Mouse (Mus musculus) MEL (cell line): ENCODE measurements at regions not wholly inside any gene's neighbourhood (a gene's known extent, or its start where the extent isn't known, plus 50 kb on each side); places are given as distances from the start of the nearest gene placed in this dataset.

Experiments used
- DNase-seq: peaks from one replicate; pipeline ENCODE4 v3.0.0; 2011; ENCODE audit warnings: low read depth, low spot score
- H3K27ac ChIP-seq: 2 replicates; pipeline ENCODE4 v1.5.1; 2012; ENCODE audit warnings: low read depth, mild to moderate bottlenecking, control low read depth, low read length, moderate library complexity; ENCODE audit not compliant: control insufficient read depth
- H3K27me3 ChIP-seq, 2 experiments: fragments of 150-350 bp in 1 of 2; sonication (generic) in 1 of 2; 2 replicates each; pipeline ENCODE4 v1.6.1; 2012; ENCODE audit warnings: low read length in 2 of 2, mild to moderate bottlenecking in 2 of 2, improper control_type of control experiment in 1 of 2, moderate library complexity in 1 of 2; ENCODE audit not compliant: insufficient read depth in 2 of 2, control insufficient read depth in 1 of 2
- H3K36me3 ChIP-seq, 2 experiments: 2 replicates each; pipeline ENCODE4 v1.6.1; 2012 to 2014; ENCODE audit warnings: low read length in 2 of 2, improper control_type of control experiment in 1 of 2, inconsistent platforms in 1 of 2, mild to moderate bottlenecking in 1 of 2; ENCODE audit not compliant: insufficient read depth in 2 of 2, control insufficient read depth in 1 of 2
- H3K4me1 ChIP-seq, 2 experiments: fragments of 150-350 bp in 1 of 2; sonication (generic) in 1 of 2; 2 replicates each; pipeline ENCODE4 v1.6.1; 2012; ENCODE audit warnings: low read length in 2 of 2, improper control_type of control experiment in 1 of 2, mild to moderate bottlenecking in 1 of 2; ENCODE audit not compliant: insufficient read depth in 2 of 2, control insufficient read depth in 1 of 2
- H3K4me3 ChIP-seq, 2 experiments: fragments of 150-350 bp in 1 of 2; sonication (generic) in 1 of 2; 2 replicates each; pipeline ENCODE4 v1.5.1; 2012; ENCODE audit warnings: low read depth in 2 of 2, low read length in 2 of 2, mild to moderate bottlenecking in 2 of 2, moderate library complexity in 2 of 2, control low read depth in 1 of 2, improper control_type of control experiment in 1 of 2; ENCODE audit not compliant: control insufficient read depth in 1 of 2, insufficient read depth in 1 of 2
- H3K79me2 ChIP-seq: 2 replicates; pipeline ENCODE4 v1.6.1; 2012; ENCODE audit warnings: mild to moderate bottlenecking, low read length, moderate library complexity; ENCODE audit not compliant: control insufficient read depth, poor library complexity, insufficient read depth
- H3K9ac ChIP-seq: 2 replicates; pipeline ENCODE4 v1.6.1; 2012; ENCODE audit warnings: low read depth, mild to moderate bottlenecking, control low read depth, low read length, moderate library complexity; ENCODE audit not compliant: control insufficient read depth, poor library complexity, severe bottlenecking
- H3K9me3 ChIP-seq: fragments of 150-350 bp; sonication (generic); replicated peaks from 2 replicates; pipeline ENCODE4 v1.6.1; 2012; ENCODE audit warnings: mild to moderate bottlenecking, low read length, improper control_type of control experiment, moderate library complexity; ENCODE audit not compliant: insufficient read depth
- BHLHE40 ChIP-seq: IDR thresholded peaks from 2 replicates; pipeline ENCODE4 v1.6.1; 2012; ENCODE audit warnings: low read depth, mild to moderate bottlenecking, inconsistent platforms, low read length, improper control_type of control experiment, borderline replicate concordance
- CHD1 ChIP-seq: IDR thresholded peaks from 2 replicates; pipeline ENCODE4 v1.6.1; 2012; ENCODE audit warnings: low read depth, mild to moderate bottlenecking, inconsistent platforms, low read length, improper control_type of control experiment
- CHD2 ChIP-seq: IDR thresholded peaks from 2 replicates; pipeline ENCODE4 v1.6.1; 2011; ENCODE audit warnings: low read length, improper control_type of control experiment
- ELF1 ChIP-seq: IDR thresholded peaks from 2 replicates; pipeline ENCODE4 v1.6.1; 2014; ENCODE audit warnings: low read depth, mild to moderate bottlenecking, inconsistent platforms, low read length, improper control_type of control experiment, moderate library complexity
- EP300 ChIP-seq, 2 experiments: IDR thresholded peaks; 2 replicates each; pipeline ENCODE4 v1.6.1; 2011; ENCODE audit warnings: improper control_type of control experiment in 2 of 2, low read length in 2 of 2, low read depth in 1 of 2, mild to moderate bottlenecking in 1 of 2
- GABPA ChIP-seq: IDR thresholded peaks from 2 replicates; pipeline ENCODE4 v1.6.1; 2012; ENCODE audit warnings: low read depth, mild to moderate bottlenecking, inconsistent platforms, low read length, improper control_type of control experiment, moderate library complexity
- KAT2A ChIP-seq: conservative IDR thresholded peaks from 2 replicates; pipeline ENCODE4 v1.6.1; 2012; ENCODE audit warnings: low read depth, low read length, improper control_type of control experiment, inconsistent platforms
- MAZ ChIP-seq: IDR thresholded peaks from 2 replicates; pipeline ENCODE4 v1.6.1; 2012; ENCODE audit warnings: low read depth, mild to moderate bottlenecking, inconsistent platforms, low read length, improper control_type of control experiment
- MEF2A ChIP-seq: IDR thresholded peaks from 2 replicates; pipeline ENCODE4 v1.6.1; 2014; ENCODE audit warnings: low read depth, mild to moderate bottlenecking, inconsistent platforms, low read length, improper control_type of control experiment; ENCODE audit not compliant: poor library complexity, insufficient replicate concordance, severe bottlenecking; ENCODE audit errors: extremely low read depth
- MYB ChIP-seq: IDR thresholded peaks from 2 replicates; pipeline ENCODE4 v1.6.1; 2011; ENCODE audit warnings: mild to moderate bottlenecking, low read depth, low read length, improper control_type of control experiment
- NELFE ChIP-seq: IDR thresholded peaks from 2 replicates; pipeline ENCODE4 v1.6.1; 2011; ENCODE audit warnings: low read depth, low read length, improper control_type of control experiment
- POLR2A ChIP-seq, 2 experiments: IDR thresholded peaks; 2 replicates each; pipeline ENCODE4 v1.6.1; 2011 to 2012; ENCODE audit warnings: low read length in 2 of 2, mild to moderate bottlenecking in 2 of 2, control low read depth in 1 of 2, improper control_type of control experiment in 1 of 2, low read depth in 1 of 2, moderate library complexity in 1 of 2; ENCODE audit not compliant: control insufficient read depth in 1 of 2, insufficient read depth in 1 of 2, poor library complexity in 1 of 2
- POLR2AphosphoS5 ChIP-seq: IDR thresholded peaks from 2 replicates; pipeline ENCODE4 v1.6.1; 2012; ENCODE audit warnings: low read depth, borderline replicate concordance, mild to moderate bottlenecking, inconsistent platforms, low read length, moderate library complexity, mixed read lengths
- SIN3A ChIP-seq: IDR thresholded peaks from 2 replicates; pipeline ENCODE4 v1.6.1; 2012; ENCODE audit warnings: low read length, improper control_type of control experiment, inconsistent platforms
- SMC3 ChIP-seq: IDR thresholded peaks from 2 replicates; pipeline ENCODE4 v1.6.1; 2011; ENCODE audit warnings: low read depth, low read length, improper control_type of control experiment
- TAL1 ChIP-seq: IDR thresholded peaks from 2 replicates; pipeline ENCODE4 v1.6.1; 2012; ENCODE audit warnings: mild to moderate bottlenecking, inconsistent platforms, low read length, moderate library complexity, mixed read lengths
- TCF12 ChIP-seq: IDR thresholded peaks from 2 replicates; pipeline ENCODE4 v1.6.1; 2014; ENCODE audit warnings: low read depth, mild to moderate bottlenecking, inconsistent platforms, low read length, improper control_type of control experiment, moderate library complexity
- ZC3H11A ChIP-seq: IDR thresholded peaks from 2 replicates; pipeline ENCODE4 v1.6.1; 2012; ENCODE audit warnings: low read depth, mild to moderate bottlenecking, inconsistent platforms, low read length, improper control_type of control experiment
- ZKSCAN1 ChIP-seq: IDR thresholded peaks from 2 replicates; pipeline ENCODE4 v1.6.1; 2012; ENCODE audit warnings: low read depth, mild to moderate bottlenecking, inconsistent platforms, low read length, improper control_type of control experiment, moderate library complexity

DNA sequence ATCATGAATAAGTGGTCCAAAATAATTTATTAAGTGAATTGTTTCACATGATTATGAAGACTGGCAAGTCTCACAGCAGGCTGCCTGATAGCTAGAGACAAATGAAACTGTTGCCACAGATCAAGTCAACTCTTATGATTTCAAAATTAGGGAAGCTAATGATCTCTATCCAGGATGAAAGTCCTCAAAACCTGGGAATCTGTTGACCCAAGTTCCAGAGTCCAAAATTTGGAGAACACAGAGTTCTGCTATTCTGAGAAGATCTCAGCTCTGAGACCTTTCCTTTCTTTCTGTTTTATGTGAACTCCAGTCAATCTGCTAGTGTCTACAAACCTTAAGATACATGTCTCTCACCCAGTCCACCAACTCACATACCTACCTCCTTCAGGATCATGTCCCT lies 248.9 kb upstream of the Fshr start:
- H3K9ac ChIP-seq = no peak overlapping the region
- no peak for DNase-seq
- H3K36me3 ChIP-seq = peaks cover 0 to 5% of the 10 kb centered on the region in 2 experiments; a peak in 2 of 4 replicates
- no peaks in the 10 kb centered on the region for H3K79me2 ChIP-seq
- H3K27me3 ChIP-seq = no peaks in the 10 kb centered on the region
- H3K27ac ChIP-seq = no peak overlapping the region
- TF ChIP-seq CHD1 (no peak), MEF2A (no peak), ELF1 (no peak), GABPA (no peak), POLR2AphosphoS5 (no peak), CHD2 (no peak), MAZ (no peak)
- H3K4me1 ChIP-seq = no peaks in the 10 kb centered on the region; a peak in 1 of 4 replicates
- no peaks in the 10 kb centered on the region for H3K9me3 ChIP-seq
- no peak overlapping the region for H3K4me3 ChIP-seq

DNA sequence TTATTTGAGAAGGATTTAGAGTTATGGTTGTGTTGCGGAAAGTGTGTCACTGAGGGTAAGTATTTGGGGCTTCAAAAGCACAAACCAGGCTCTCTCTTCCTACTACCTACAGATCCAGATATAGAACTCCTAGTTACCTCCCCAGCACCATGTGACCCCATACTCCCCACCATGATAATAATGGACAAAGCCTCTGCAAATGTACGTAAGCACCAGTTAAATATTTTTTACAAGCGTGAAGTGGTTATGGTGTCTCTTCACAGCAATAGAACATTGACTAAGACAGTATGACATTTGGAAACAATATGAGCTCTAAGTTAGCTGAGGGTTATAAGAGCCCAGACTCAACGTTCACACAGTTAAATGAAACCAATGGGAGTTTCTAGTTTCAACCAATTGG lies 233.8 kb upstream of the Fshr start:
- no peaks in the 10 kb centered on the region for H3K79me2 ChIP-seq
- TF ChIP-seq KAT2A = no peak
- no peak for TF ChIP-seq POLR2AphosphoS5
- TF ChIP-seq POLR2A (IDR thresholded peaks at IDR 0.05; ENCODE audit: control insufficient read depth in 1 of 2, insufficient read depth in 1 of 2, low read depth in 1 of 2, low read length in 2 of 2, poor library complexity in 1 of 2) = no peak
- no peak for TF ChIP-seq MYB
- no peak for TF ChIP-seq SMC3
- TF ChIP-seq ZC3H11A = no peak
- TF ChIP-seq BHLHE40 = no peak
- no peak for TF ChIP-seq ELF1
- no peak for TF ChIP-seq NELFE
- TF ChIP-seq ZKSCAN1 = no peak
- TF ChIP-seq TCF12 = no peak
- TF ChIP-seq GABPA = no peak
- TF ChIP-seq CHD1 = no peak
- no peak for TF ChIP-seq SIN3A
- TF ChIP-seq TAL1 = no peak
- no peak for TF ChIP-seq EP300 (IDR thresholded peaks at IDR 0.05; ENCODE audit: low read depth in 1 of 2, low read length in 2 of 2)
- TF ChIP-seq, all 39 proteins: peak for 0
- Histone ChIP-seq H3K36me3 (no peaks in the 10 kb centered on the region), H3K9ac (no peak overlapping the region), H3K27me3 (no peaks in the 10 kb centered on the region), H3K9me3 (no peaks in the 10 kb centered on the region), H3K27ac (no peak overlapping the region), H3K4me1 (no peaks in the 10 kb centered on the region), H3K4me3 (no peak overlapping the region)
- no peak for DNase-seq
